Mouse (Mus musculus) spleen, adult 18-20 months (tissue): ENCODE measurements around the gene Smoc2.

ENCODE experiments used
- DNase-seq, 2 experiments: peaks; one replicate each; pipeline ENCODE4 v3.0.0; 2022; ENCODE audit warnings: mixed read lengths in 2 of 2

Gene Smoc2

GRCm38 (mm10) chr17:14279177-14279965, at the start of gene Smoc2:
Smoc2 (plus strand) TSS chr17:14279506.
- no peak for DNase-seq

- DNase-seq, result no peak
Measured at GRCm38 (mm10) chr17:14230698-14231430, 48.4 kb upstream of the Smoc2 start.

- DNase-seq, result peak in 1 of 2 experiments; percentile 32
Measured at GRCm38 (mm10) chr17:14232629-14233028, 46.7 kb upstream of the Smoc2 start.

- DNase-seq, result no peak
Measured at GRCm38 (mm10) chr17:14233658-14234057, 45.6 kb upstream of the Smoc2 start.

GRCm38 (mm10) chr17:14234774-14235389, 44.4 kb upstream of the Smoc2 start:
- no peak for DNase-seq

GRCm38 (mm10) chr17:14237134-14237533, 42.2 kb upstream of the Smoc2 start:
- no peak for DNase-seq

GRCm38 (mm10) chr17:14239960-14240359, 39.3 kb upstream of the Smoc2 start:
- no peak for DNase-seq

GRCm38 (mm10) chr17:14242634-14243033, 36.7 kb upstream of the Smoc2 start:
- DNase-seq, result no peak

GRCm38 (mm10) chr17:14244195-14244965, 34.9 kb upstream of the Smoc2 start:
- no peak for DNase-seq

- no peak for DNase-seq
Measured at GRCm38 (mm10) chr17:14246266-14246665, 33.0 kb upstream of the Smoc2 start.

GRCm38 (mm10) chr17:14247931-14248330, 31.4 kb upstream of the Smoc2 start:
- no peak for DNase-seq

GRCm38 (mm10) chr17:14249595-14249994, 29.7 kb upstream of the Smoc2 start:
- DNase-seq, result no peak

GRCm38 (mm10) chr17:14250401-14250800, 28.9 kb upstream of the Smoc2 start:
- no peak for DNase-seq

- no peak for DNase-seq
Measured at GRCm38 (mm10) chr17:14252456-14252855, 26.9 kb upstream of the Smoc2 start.

GRCm38 (mm10) chr17:14254616-14255015, 24.7 kb upstream of the Smoc2 start:
- DNase-seq, result no peak

- DNase-seq, result no peak
Measured at GRCm38 (mm10) chr17:14257799-14258520, 21.3 kb upstream of the Smoc2 start.

GRCm38 (mm10) chr17:14258906-14259305, 20.4 kb upstream of the Smoc2 start:
- no peak for DNase-seq

GRCm38 (mm10) chr17:14260966-14261365, 18.3 kb upstream of the Smoc2 start:
- no peak for DNase-seq

- DNase-seq, result no peak
Measured at GRCm38 (mm10) chr17:14262217-14262616, 17.1 kb upstream of the Smoc2 start.

- DNase-seq, result no peak
Measured at GRCm38 (mm10) chr17:14268001-14268400, 11.3 kb upstream of the Smoc2 start.

- DNase-seq, result no peak
Measured at GRCm38 (mm10) chr17:14273386-14273785, 5.9 kb upstream of the Smoc2 start.

GRCm38 (mm10) chr17:14277310-14277709, 2.0 kb upstream of the Smoc2 start:
- DNase-seq, result no peak
